Mouse (Mus musculus): Measurements from ENCODE around the gene Myom1. TPM values are rescaled to one million over a fixed set of nuclear protein-coding genes. Genes with fewer than 3 reads are reported as not detected.

The Myom1 gene
- polyA plus RNA-seq, 1 experiment from 2014 or later: 1.5 TPM

DNA sequence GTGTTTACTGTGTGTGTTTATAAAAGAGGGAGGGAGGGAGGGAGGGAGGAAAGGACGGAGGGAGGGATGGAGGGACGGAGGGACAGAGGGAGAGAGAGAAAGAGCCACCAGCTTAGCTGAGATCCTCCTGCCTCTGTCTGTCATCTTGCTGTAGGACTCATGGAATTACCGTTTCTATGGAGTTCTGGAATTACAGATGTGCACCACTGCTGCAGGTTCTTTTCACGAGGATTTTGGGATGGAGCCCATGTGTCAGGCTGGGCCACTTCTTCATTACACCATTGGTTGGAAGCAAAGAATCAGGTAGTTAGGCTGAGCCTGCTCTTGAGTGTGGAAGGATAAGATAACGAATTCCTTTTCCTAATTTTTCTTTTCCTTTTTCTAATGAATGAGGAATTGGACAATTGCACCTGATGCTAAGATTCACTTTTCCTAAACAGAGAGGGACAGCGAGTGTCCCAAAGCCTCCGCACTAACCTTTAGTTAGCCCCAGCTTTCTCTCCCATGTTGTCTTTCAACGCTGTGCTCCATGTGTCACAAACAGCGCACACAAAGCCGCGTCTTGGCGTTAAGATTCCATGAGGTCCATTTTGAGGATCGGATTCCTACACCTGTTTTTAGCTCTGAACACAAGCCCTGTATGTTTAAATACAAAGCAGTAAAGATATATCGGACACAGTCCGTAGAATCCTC, 16.3 kb downstream of the Myom1 start:
- Histone ChIP-seq H3K9ac (replicated peaks; ENCODE audit: low read depth, low read length) (no peak overlapping the region), H3K4me3 (ENCODE audit: low read depth, low read length) (no peak overlapping the region), H3K27me3 (ENCODE audit: control insufficient read depth, insufficient read depth, low read length) (no peaks in the 10 kb centered on the region), H3K9me3 (ENCODE audit: control insufficient read depth, low read length) (no peaks in the 10 kb centered on the region), H3K27ac (ENCODE audit: low read depth, low read length) (no peak overlapping the region), H3K36me3 (ENCODE audit: control insufficient read depth, insufficient read depth, low read length) (no peaks in the 10 kb centered on the region), H3K4me1 (ENCODE audit: control insufficient read depth, insufficient read depth, low read length) (0 out of 2 replicates have a peak, but pooled peaks cover 4% of the 10 kb centered on the region), H3K4me2 (ENCODE audit: low read depth, low read length) (no peak overlapping the region)
- 89% methylated on average over 15 of the region's 15 CpGs for WGBS
- ATAC-seq (ENCODE audit: low read depth): no peak

DNA sequence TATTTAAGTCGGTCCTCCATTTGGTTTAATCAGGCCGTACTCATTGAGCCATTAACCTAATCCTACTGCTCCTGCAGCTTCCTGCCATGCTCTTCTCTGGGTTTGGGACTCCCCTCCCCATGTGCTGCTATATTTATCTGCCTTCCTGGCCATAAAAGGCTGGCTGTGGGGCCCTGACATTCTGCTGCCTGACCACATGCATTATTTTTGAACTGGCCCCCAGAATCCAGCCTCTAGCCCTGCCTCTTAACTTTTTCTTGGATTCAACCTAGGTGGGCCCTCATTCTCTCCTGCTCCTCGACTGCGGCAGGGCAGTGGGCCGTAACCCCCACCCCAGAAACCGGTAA, 16.8 kb downstream of the Myom1 start:
- Histone ChIP-seq H3K36me3 (ENCODE audit: control insufficient read depth, insufficient read depth, low read length) (no peaks in the 10 kb centered on the region), H3K4me1 (ENCODE audit: control insufficient read depth, insufficient read depth, low read length) (0 out of 2 replicates have a peak, but pooled peaks cover 4% of the 10 kb centered on the region), H3K4me2 (ENCODE audit: low read depth, low read length) (no peak overlapping the region), H3K27me3 (ENCODE audit: control insufficient read depth, insufficient read depth, low read length) (no peaks in the 10 kb centered on the region), H3K9me3 (ENCODE audit: control insufficient read depth, low read length) (no peaks in the 10 kb centered on the region), H3K9ac (replicated peaks; ENCODE audit: low read depth, low read length) (no peak overlapping the region), H3K27ac (ENCODE audit: low read depth, low read length) (no peak overlapping the region), H3K4me3 (ENCODE audit: low read depth, low read length) (no peak overlapping the region)
- WGBS: 44% methylated on average over 6 of the region's 6 CpGs
- ATAC-seq (ENCODE audit: low read depth): no peak

DNA sequence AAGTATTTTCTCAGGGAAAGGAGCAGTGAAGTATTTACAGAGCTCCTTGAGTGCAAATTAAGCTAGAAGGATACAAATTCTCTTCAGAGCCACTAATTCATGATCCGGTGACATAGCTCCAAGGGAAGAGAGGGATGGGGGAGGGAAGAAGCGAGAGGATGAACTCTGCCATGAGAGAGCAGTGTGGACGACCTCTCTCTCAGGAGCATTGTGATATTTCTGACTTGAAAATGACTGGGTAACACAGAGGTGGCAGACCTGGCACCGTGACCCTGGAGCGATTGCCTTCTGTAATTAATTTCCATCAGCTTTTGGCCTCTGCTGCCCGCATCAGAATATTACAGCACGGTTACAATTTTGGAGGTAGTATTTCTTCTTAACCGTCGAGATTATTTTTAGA, 17.4 kb downstream of the Myom1 start:
- Histone ChIP-seq H3K36me3 (ENCODE audit: control insufficient read depth, insufficient read depth, low read length) (no peaks in the 10 kb centered on the region), H3K27me3 (ENCODE audit: control insufficient read depth, insufficient read depth, low read length) (no peaks in the 10 kb centered on the region), H3K9ac (replicated peaks; ENCODE audit: low read depth, low read length) (no peak overlapping the region), H3K4me1 (ENCODE audit: control insufficient read depth, insufficient read depth, low read length) (0 out of 2 replicates have a peak, but pooled peaks cover 4% of the 10 kb centered on the region), H3K4me3 (ENCODE audit: low read depth, low read length) (no peak overlapping the region), H3K4me2 (ENCODE audit: low read depth, low read length) (no peak overlapping the region), H3K9me3 (ENCODE audit: control insufficient read depth, low read length) (no peaks in the 10 kb centered on the region), H3K27ac (ENCODE audit: low read depth, low read length) (no peak overlapping the region)
- WGBS: 60% methylated on average over 9 of the region's 9 CpGs
- no peak for ATAC-seq (ENCODE audit: low read depth)

- H3K9me3 ChIP-seq (ENCODE audit: control insufficient read depth, low read length): no peaks in the 10 kb centered on the region
- H3K4me2 ChIP-seq (ENCODE audit: low read depth, low read length): no peak overlapping the region
- H3K4me3 ChIP-seq (ENCODE audit: low read depth, low read length): no peak overlapping the region
- H3K9ac ChIP-seq (replicated peaks; ENCODE audit: low read depth, low read length): no peak overlapping the region
- H3K27me3 ChIP-seq (ENCODE audit: control insufficient read depth, insufficient read depth, low read length): no peaks in the 10 kb centered on the region
- no peaks in the 10 kb centered on the region for H3K36me3 ChIP-seq (ENCODE audit: control insufficient read depth, insufficient read depth, low read length)
- WGBS: 93% methylated on average over 13 of the region's 13 CpGs
- H3K27ac ChIP-seq (ENCODE audit: low read depth, low read length): no peak overlapping the region
- no peak for ATAC-seq (ENCODE audit: low read depth)
- 0 out of 2 replicates have a peak, but pooled peaks cover 4% of the 10 kb centered on the region for H3K4me1 ChIP-seq (ENCODE audit: control insufficient read depth, insufficient read depth, low read length)
These were observed 20.4 kb downstream of the Myom1 start for GRCm38 (mm10) chr17:71022841-71023240.

DNA sequence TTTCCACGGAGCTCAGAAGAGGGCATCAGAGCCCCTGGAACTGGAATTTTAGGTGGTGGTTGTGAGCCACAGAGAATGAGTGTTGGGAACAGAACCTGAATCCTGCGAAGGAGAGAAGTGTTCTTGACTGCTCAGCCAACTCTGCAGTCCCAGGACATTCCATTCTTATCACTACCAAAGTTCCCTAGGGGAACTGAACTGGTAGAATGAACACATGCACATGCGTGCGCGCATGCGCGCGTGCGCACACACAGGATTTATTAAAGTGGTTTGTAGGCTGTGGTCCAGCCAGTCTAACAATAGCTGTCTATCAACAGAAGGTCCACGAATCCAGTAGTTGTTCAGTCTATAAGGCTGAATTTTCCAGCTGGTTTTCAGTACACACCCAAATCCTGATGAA, 21.6 kb downstream of the Myom1 start:
- 0 out of 2 replicates have a peak, but pooled peaks cover 4% of the 10 kb centered on the region for H3K4me1 ChIP-seq (ENCODE audit: control insufficient read depth, insufficient read depth, low read length)
- no peaks in the 10 kb centered on the region for H3K27me3 ChIP-seq (ENCODE audit: control insufficient read depth, insufficient read depth, low read length)
- no peak overlapping the region for H3K4me2 ChIP-seq (ENCODE audit: low read depth, low read length)
- no peak overlapping the region for H3K27ac ChIP-seq (ENCODE audit: low read depth, low read length)
- H3K4me3 ChIP-seq (ENCODE audit: low read depth, low read length): no peak overlapping the region
- H3K9ac ChIP-seq (replicated peaks; ENCODE audit: low read depth, low read length): no peak overlapping the region
- no peaks in the 10 kb centered on the region for H3K36me3 ChIP-seq (ENCODE audit: control insufficient read depth, insufficient read depth, low read length)
- no peaks in the 10 kb centered on the region for H3K9me3 ChIP-seq (ENCODE audit: control insufficient read depth, low read length)
- WGBS: 91% methylated on average over 10 of the region's 10 CpGs
- no peak for ATAC-seq (ENCODE audit: low read depth)

GRCm38 (mm10) chr17:71025922-71026321, 23.5 kb downstream of the Myom1 start:
- no peaks in the 10 kb centered on the region for H3K4me1 ChIP-seq (ENCODE audit: control insufficient read depth, insufficient read depth, low read length)
- H3K4me3 ChIP-seq (ENCODE audit: low read depth, low read length): no peak overlapping the region
- H3K36me3 ChIP-seq (ENCODE audit: control insufficient read depth, insufficient read depth, low read length): no peaks in the 10 kb centered on the region
- no peak overlapping the region for H3K27ac ChIP-seq (ENCODE audit: low read depth, low read length)
- WGBS: 77% methylated on average over 8 of the region's 8 CpGs
- H3K27me3 ChIP-seq (ENCODE audit: control insufficient read depth, insufficient read depth, low read length): no peaks in the 10 kb centered on the region
- H3K9ac ChIP-seq (replicated peaks; ENCODE audit: low read depth, low read length): no peak overlapping the region
- ATAC-seq (ENCODE audit: low read depth): no peak
- no peaks in the 10 kb centered on the region for H3K9me3 ChIP-seq (ENCODE audit: control insufficient read depth, low read length)
- H3K4me2 ChIP-seq (ENCODE audit: low read depth, low read length): no peak overlapping the region

- no peak overlapping the region for H3K27ac ChIP-seq (ENCODE audit: low read depth, low read length)
- 96% methylated on average over 3 of the region's 3 CpGs for WGBS
- no peak overlapping the region for H3K4me2 ChIP-seq (ENCODE audit: low read depth, low read length)
- no peaks in the 10 kb centered on the region for H3K36me3 ChIP-seq (ENCODE audit: control insufficient read depth, insufficient read depth, low read length)
- no peak for ATAC-seq (ENCODE audit: low read depth)
- no peaks in the 10 kb centered on the region for H3K9me3 ChIP-seq (ENCODE audit: control insufficient read depth, low read length)
- H3K4me3 ChIP-seq (ENCODE audit: low read depth, low read length): no peak overlapping the region
- H3K9ac ChIP-seq (replicated peaks; ENCODE audit: low read depth, low read length): no peak overlapping the region
- H3K27me3 ChIP-seq (ENCODE audit: control insufficient read depth, insufficient read depth, low read length): no peaks in the 10 kb centered on the region
- H3K4me1 ChIP-seq (ENCODE audit: control insufficient read depth, insufficient read depth, low read length): no peaks in the 10 kb centered on the region
These were observed 24.8 kb downstream of the Myom1 start for GRCm38 (mm10) chr17:71027186-71027585.

- no peaks in the 10 kb centered on the region for H3K9me3 ChIP-seq (ENCODE audit: control insufficient read depth, low read length)
- no peaks in the 10 kb centered on the region for H3K36me3 ChIP-seq (ENCODE audit: control insufficient read depth, insufficient read depth, low read length)
- no peak overlapping the region for H3K9ac ChIP-seq (replicated peaks; ENCODE audit: low read depth, low read length)
- WGBS: 84% methylated on average over 10 of the region's 10 CpGs
- H3K4me1 ChIP-seq (ENCODE audit: control insufficient read depth, insufficient read depth, low read length): no peaks in the 10 kb centered on the region
- no peak overlapping the region for H3K4me2 ChIP-seq (ENCODE audit: low read depth, low read length)
- H3K4me3 ChIP-seq (ENCODE audit: low read depth, low read length): no peak overlapping the region
- ATAC-seq (ENCODE audit: low read depth): no peak
- H3K27me3 ChIP-seq (ENCODE audit: control insufficient read depth, insufficient read depth, low read length): no peaks in the 10 kb centered on the region
- no peak overlapping the region for H3K27ac ChIP-seq (ENCODE audit: low read depth, low read length)
These were observed 30.3 kb downstream of the Myom1 start for GRCm38 (mm10) chr17:71032719-71033118.

DNA sequence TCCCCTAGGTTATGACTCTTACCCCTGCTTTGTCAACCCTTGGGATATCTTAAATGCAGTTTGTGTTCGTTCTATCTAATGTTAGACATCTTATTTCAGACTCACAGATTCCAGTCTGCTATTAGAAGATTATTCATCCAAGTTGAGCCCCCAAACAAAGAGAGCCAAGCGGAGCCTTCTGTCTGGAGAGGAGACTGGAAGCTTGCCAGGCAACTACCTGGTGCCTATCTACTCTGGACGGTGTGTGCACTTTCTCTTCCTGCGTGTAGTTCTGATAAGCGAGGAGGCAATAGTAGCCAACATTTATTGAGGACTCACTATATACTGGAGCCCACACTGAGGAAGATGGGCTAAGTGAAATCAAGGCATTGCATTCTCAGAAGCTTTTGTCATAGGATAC, 32.0 kb downstream of the Myom1 start:
- no peaks in the 10 kb centered on the region for H3K9me3 ChIP-seq (ENCODE audit: control insufficient read depth, low read length)
- no peaks in the 10 kb centered on the region for H3K36me3 ChIP-seq (ENCODE audit: control insufficient read depth, insufficient read depth, low read length)
- H3K27ac ChIP-seq (ENCODE audit: low read depth, low read length): no peak overlapping the region
- 85% methylated on average over 5 of the region's 5 CpGs for WGBS
- no peak overlapping the region for H3K4me3 ChIP-seq (ENCODE audit: low read depth, low read length)
- H3K4me2 ChIP-seq (ENCODE audit: low read depth, low read length): no peak overlapping the region
- H3K27me3 ChIP-seq (ENCODE audit: control insufficient read depth, insufficient read depth, low read length): no peaks in the 10 kb centered on the region
- H3K4me1 ChIP-seq (ENCODE audit: control insufficient read depth, insufficient read depth, low read length): no peaks in the 10 kb centered on the region
- H3K9ac ChIP-seq (replicated peaks; ENCODE audit: low read depth, low read length): no peak overlapping the region
- ATAC-seq (ENCODE audit: low read depth): no peak

Data from neural tube, embryonic 14.5 days (tissue).